Mouse (Mus musculus): ENCODE data around the gene Nomo1.

Nomo1 gene

DNA sequence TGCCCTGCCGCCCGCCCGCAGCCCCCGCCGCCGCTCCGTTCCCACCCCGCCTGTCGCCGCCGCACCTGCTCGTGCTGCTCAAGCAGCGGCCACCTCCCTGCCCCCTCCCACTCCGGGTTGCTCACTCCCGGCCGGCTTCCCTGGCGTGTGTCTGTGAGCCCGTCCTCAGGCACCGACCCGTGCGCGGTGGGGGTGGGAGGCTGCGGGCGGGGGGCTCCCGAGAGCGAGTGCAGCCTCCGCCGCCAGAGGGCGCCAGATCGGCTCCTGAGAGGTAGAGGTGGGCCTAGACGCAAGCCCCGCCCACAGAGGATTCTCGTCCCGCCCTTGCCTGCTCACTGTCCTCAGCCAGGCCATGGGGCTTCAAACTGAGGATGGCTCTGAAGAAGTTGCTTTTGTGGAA is 67.1 kb downstream of the Nomo1 start, which contains the start of gene Kcnj11:
Gene Kcnj11 (minus strand): TSS at position 202 of the 400 bp plus-strand sequence.
- DNase-seq (ENCODE audit: low read depth, low spot score) = peak; percentile 72

DNA sequence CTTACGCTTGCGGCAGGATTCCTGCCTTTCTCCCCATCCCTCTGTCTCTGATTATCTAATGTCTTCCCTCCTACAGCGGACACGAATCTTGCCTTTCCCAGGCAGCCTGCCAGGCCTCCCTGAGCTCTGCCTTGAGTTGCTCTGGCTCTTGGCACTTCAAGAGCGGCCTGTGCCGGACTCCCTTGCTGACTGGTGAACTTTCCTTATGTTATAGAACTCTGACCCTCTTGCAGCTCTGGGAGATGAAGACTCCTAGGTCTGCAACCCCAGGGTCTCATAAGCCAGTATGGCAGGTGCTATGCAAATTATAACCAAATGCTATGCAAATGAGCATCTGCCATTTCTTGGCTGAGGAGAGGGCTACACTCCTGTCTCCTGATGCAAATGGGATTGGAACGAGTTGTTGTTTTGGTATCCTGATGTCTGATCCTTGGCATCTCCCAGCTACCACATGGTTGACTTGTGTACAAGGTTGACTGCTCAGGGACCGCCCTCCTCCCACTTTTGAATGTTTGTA is 69.6 kb downstream of the Nomo1 start:
- no peak for DNase-seq (ENCODE audit: low read depth, low spot score)

DNA sequence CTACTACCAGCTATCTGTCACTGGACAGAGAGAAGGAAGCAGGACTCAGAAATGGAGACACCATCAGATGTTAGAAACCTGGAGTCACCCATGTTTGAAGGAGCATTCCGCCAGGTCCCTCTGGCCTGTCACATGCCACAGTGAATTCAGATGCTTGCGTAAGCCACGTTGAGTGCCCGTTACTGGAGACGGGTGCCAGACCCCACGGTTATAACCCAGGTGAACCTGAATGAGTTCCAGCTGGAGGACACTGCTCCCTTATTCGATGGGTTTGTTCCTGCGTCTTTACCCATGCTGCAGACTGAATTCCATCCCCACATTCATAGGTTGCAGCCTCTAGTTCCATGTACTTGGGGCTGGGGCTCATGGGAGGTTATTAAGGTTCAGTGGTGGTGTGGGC is 70.3 kb downstream of the Nomo1 start:
- no peak for DNase-seq (ENCODE audit: low read depth, low spot score)

DNA sequence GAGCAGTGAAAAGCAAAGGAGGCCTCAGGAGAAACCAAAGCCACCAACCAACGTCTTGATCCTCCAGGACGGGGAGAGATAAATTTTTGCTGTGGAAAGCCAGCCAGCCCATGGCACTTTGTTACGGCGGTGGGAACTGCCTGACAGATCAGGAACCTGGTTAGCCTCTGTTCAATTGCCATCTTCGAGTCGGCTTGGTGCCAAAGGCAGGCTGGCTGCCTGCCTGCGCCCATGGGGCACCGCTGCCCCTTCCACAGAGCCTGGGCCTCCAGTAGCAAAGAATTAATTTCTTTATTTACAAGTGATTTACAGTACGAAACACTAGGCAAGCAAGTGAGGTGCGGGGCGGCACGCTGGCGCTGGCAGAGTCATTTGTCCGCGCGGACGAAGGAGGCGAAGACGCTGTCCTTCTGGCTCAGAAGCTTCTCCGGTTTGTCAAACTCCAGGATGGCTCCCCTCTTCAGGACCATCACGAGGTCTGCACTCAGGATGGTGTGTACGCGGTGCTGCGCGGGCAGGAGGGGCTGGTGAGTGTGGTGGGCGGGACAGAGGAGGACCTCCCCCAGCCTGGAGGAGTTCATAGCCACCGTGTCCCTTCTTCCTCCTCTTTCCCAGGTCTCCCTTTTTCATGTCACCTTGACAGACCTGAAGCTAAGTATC is 70.9 kb downstream of the Nomo1 start:
- DNase-seq (ENCODE audit: low read depth, low spot score) = no peak

DNA sequence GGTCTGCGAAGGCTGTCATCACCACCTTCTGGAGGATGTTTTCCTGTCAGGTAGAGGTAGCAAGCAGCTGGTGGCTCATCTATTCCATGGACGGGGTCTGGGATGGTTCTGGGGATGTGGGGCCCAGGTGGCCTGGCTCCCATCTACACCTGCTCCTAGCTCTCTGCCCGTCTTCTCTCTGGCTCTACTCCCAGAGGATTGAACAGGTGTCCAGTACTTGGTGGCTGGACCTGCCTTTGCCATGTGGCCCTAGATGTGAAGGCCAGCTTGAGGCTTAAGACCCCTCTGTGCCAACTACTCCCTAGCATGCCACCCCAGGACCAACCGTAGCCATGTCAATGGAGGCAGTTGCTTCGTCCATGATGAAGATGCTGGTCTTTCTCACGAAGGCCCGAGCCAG is 72.0 kb downstream of the Nomo1 start:
- no peak for DNase-seq (ENCODE audit: low read depth, low spot score)

DNA sequence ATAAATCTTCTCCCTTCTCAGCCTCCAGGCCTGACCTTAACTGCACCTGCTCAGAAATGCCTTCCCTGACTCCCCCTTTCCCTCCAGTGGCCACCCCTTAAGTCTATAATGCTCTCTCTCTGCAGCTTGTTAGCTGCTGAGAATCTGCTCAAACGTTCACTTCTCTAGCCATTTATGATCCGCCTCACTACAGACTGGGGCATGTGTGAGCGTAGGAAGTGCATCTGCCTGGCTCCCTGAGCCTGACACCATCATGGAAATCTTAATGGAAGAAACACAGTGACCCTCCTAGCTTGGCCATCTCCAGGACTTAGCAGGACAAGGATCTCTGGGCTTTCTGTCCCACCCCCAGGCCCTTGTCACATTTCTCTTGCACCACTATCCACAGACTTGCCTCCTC is 76.6 kb downstream of the Nomo1 start:
- DNase-seq (ENCODE audit: low read depth, low spot score) = no peak

DNA sequence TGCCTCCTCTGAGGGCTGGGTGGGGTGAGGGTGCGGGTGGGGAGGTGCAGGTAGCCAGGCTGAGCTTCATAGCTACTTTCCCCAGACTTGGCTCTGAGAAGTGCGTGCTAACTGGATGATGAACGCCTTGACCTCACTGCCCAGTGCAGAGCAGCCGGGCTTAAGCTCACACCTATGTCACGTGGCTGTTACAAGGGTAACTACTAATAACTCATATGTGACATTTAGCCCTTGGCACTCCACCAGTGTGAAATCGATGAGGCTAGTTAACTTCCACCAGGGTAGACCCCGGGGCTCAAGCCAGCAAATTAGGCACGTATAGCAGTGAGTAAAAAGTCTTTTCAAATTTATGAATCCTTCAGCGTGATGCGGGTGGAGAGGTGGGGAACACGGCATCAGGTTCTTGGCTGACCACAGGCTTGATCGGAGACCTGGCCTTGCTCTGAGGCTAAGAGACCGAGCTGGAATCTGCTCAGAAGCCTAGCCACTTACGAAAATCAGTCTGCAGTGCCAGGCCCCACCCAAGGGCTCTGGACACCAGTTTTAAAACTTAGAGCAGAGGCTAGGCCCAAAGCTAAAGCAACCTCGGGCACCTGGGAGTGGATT is 77.8 kb downstream of the Nomo1 start:
- DNase-seq (ENCODE audit: low read depth, low spot score) = no peak

DNA sequence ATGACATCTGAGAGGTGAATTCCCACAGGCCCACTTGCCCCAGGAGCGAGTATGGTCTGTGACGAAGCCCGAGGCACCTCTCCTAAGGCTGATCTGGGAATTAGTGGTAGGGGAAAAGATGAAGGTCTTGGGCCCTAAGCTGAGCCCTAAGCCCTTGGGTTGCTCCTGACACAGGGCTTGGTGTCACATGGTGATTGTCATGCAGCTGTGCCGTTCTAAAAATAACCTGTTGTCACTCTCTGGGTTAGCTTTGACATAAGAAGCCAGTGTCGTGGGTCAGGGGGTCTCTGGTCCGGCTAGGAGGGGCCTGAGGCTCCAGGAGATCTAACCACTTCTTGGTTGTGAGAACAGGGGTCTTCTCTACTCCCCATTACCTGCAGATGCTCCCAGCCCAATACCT is 78.4 kb downstream of the Nomo1 start:
- DNase-seq (ENCODE audit: low read depth, low spot score) = no peak

DNA sequence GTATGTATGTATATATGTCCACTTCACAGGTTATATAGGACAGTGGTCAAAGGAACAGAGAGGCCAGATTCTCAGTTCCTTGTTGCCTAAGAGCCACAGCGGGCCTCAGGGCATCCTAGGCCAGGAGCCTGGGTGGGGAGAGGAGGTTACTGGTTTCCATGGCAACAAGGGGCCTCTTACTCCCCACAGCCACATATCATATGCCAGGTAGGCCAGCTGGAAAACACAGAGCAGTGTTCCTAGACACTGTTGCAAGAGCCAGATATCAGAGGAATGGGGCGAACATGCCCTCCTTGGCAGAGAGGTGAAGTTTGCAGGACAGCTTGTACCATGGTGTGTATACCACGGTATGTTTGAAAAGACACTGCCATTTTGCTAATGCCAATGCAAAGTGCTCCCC is 79.9 kb downstream of the Nomo1 start:
- DNase-seq (ENCODE audit: low read depth, low spot score) = no peak

DNA sequence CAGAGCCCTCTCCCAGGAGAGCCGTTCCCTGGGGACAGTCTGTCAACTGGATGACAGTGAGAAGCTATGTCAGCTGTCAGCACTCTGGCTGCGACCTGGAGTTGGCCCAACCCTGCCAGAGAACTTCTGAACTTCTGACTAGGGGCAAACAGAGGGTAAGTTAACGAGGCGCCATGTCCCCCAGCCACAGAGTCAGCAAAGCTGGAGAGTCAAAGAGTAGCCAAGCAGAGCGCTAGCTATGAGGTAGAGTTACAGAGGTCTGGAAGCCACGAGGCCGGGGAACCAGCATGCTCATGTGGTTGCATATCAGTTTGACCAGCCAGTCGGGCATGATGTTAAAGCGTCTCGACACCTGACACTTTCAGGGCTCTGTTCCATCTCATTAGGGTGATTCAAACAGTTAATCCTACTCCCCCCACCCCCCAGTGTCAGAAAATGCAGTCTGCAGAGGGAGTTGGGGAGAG is 82.7 kb downstream of the Nomo1 start:
- DNase-seq (ENCODE audit: low read depth, low spot score) = no peak

DNA sequence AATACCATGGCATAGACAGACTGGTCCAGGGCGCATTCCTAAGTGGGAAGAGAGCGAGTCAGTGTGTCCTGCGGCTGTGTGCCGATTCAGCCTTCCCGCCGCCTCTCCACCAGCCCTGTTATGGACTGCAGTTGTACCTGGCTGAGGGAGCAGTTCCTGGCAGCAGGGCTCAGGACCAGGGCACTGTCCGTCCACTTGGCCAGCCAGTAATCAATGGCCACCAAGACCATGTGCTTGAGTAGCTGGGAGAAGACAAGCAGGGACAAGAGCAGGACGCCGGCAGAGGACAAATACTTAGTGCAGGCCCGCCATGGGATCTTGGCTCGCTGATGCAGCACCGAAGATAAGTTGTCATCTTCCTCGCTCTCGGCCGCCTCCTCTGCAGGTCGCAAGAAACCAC is 83.5 kb downstream of the Nomo1 start:
- DNase-seq (ENCODE audit: low read depth, low spot score) = no peak

DNA sequence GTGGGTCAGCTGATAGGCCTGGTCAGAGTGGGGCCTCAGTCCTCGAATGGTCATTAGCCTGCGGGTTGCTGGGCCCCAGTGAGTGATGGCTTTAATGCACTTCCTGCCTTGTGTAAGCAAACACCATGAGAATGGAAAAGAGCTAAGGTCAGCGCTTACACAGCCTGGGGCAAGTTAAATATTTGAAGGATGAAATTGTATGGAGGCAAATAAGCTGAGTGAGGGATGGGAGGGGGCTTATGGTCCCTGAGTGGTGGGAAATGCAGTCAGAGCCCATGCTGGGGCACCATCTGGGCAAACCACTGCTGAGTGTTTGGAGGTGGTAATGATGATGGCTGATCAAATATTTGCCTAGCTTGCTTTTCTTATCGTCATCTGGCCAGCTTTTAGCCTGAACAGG is 89.5 kb downstream of the Nomo1 start:
- no peak for DNase-seq (ENCODE audit: low read depth, low spot score)

DNA sequence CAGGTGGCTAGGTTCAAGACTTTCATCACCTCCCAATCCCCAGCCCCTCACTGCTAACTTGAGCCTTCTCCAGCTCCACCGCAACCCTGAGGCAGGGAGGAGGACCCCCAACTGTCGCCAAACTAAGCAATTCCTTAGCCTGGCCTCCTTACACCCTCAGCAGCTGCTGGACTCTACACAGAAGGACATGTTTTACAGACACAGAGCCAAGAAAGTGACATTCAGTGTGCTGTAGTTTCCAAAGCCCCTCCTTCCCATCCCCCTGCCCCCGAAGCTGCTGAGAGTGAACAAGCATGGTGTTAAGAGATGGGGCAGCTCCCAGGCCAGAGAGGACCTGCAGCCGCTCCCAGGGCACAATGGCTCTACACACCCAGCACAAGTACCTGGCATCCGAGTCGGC is 91.0 kb downstream of the Nomo1 start:
- no peak for DNase-seq (ENCODE audit: low read depth, low spot score)

DNA sequence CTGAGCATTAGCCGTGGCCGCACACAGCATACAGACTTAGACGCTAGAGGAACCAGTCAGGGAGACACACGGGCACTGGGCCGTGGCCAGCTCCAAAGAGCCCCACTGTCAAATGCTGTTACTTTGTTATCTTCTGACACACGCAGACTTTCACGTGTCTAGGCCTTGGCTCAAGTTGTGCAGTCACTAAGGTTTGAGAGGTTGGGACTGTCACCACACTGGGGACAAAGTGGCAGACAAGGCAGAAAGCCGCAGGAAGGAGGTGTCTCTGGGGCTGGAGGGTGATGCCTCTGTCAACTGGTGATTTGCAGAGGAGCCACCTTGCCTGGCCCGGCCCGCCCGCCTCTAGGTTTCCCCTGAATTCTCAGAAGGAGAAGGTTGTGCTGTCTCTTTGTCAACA is 91.8 kb downstream of the Nomo1 start:
- DNase-seq (ENCODE audit: low read depth, low spot score) = no peak

DNA sequence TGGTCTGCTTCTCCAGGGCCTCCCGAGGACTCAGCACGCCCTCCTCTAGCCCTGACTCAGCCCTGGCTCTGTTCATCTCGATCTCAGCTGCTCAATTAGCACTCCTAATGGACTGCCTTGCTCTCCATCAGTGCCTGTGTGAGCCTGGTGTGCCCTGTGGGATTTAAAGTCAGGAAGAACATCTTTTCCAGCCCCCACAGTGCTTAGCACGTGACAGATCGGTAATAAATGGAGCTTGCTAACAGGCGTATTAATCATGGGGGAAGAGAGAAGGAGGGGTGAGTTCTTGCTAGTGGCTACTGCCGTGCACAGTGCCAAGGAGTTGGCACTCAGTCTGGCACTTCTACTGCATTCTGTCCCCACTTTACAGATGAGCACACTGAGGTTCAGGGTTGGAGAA is 94.7 kb downstream of the Nomo1 start:
- no peak for DNase-seq (ENCODE audit: low read depth, low spot score)

DNA sequence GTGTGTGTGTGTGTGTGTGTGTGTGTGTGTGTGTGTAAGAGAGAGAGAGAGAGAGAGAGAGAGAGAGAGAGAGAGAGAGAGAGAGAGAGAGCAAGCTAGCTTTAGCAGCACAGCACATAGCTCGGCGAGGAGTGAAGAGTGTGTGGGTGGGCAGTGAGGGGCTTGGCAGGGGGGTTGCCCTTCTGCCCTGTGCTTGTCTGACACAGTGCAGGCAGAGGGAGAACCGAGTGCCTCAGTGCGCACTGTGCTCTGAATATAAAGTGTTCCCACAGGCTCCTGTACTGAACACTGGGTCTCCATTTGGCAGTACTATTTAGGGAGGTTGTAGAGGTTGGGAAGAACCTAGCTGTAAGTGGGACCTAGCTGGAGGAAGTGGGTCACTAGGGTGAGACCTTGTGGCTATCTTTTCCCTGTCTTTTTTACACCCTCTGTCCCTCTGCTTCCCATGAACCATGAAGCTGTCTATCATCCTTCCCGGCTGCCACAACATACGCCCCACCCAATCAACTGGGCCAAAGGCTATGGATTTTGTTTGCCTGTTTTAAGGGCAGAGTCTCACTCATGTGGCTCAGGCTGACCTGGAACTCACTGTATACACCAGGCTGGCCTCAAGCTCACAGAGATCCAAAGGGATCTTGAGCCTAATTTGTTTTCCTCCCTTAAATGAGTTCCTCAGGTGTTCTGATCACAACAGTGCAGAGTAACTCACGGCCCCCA is 96.1 kb downstream of the Nomo1 start:
- DNase-seq (ENCODE audit: low read depth, low spot score) = no peak

DNA sequence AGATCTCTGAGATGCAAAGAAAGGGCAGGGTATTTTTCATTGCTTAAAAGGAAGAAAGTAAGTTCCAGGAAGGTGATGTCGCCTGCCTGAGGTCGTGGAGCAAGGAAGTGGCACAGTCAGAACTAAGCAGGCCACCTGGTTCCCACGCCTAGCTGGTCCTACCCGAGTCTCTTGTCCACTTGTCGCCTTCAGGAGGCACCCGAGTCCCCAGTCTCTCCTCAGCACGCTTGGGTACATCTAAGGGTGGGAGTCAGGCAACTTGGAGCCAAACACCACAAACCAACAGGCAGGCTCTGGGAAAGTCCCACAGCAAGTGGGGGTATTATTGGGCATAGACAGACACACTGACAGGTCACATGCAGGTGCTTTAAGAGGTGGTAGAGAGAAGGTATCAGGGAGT is 97.2 kb downstream of the Nomo1 start:
- no peak for DNase-seq (ENCODE audit: low read depth, low spot score)

DNA sequence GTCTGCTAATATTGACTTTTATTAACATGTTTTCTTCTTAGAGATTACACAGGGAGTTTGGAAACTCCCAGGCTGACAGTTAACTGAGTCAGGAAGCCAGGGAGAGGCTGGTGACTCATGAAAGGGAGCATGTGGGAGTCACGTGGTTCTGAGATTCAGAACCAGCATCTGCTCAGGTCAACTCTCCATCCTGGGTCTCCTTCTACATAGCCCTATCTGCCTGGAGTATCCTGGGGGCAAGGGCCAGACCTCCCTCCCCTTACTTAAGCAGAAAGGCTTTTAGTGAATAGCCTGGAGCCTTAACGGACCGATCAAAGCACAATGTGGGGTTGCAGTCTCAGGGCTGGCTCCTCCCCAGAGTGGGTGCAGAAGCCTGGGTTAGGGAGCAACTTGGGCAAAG is 97.8 kb downstream of the Nomo1 start:
- no peak for DNase-seq (ENCODE audit: low read depth, low spot score)

DNA sequence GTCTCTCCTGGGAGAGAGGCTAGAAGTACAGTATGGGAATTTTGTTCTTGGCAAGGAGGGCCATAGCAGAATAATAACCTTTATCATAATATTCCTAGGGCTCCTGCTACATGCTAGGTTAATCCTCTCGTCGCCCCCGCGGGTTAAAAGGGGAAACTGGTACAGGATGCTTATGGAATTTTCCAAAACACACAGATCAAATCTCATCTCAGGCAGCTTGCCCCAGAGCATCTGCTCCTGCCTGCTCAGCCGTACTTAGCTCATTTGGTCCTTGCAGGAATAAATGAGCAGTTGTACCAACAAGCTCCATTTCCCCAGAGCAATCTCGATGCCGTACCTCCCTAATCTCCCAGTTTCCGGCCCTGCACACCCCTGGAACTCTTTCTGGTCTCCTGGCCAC is 98.3 kb downstream of the Nomo1 start:
- no peak for DNase-seq (ENCODE audit: low read depth, low spot score)

DNA sequence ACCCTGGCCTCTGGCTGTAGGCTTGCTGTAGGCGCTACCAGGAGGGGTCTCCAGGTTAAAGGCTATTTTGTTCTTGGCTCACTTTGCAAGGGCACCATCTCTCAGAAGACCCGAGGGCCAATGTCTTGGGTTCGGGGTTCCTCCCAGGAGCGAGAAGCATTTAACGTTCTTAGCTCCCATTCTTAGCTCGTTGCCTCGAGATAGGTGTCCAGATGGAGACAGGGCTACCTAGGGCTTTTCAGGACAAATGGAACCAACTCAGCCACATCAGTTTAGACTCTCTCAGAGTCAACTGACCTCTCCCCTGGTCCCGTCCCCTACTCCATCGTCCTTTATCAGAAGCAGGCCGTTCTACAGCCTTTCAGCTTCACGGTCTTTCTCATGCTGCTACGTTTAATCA is 98.7 kb downstream of the Nomo1 start:
- DNase-seq (ENCODE audit: low read depth, low spot score) = no peak

Measured in retina, adult 2 months (tissue).